Mouse (Mus musculus): ENCODE results near the gene Pxt1.
"Not testable (repeated sequence)": the region's sequence is repeated elsewhere in the genome, so short reads cannot be mapped to it uniquely, and the experiment has no call there.

Pxt1 gene

GRCm38 (mm10) chr17:28943740-28944139 is at the start of gene Pxt1:
Gene Pxt1, minus strand, starts transcription at chr17:28943840.
- DNase-seq = no peak

- not testable (repeated sequence) for DNase-seq
Measured at GRCm38 (mm10) chr17:28993004-28993403, 49.4 kb upstream of the Pxt1 start.

DNA sequence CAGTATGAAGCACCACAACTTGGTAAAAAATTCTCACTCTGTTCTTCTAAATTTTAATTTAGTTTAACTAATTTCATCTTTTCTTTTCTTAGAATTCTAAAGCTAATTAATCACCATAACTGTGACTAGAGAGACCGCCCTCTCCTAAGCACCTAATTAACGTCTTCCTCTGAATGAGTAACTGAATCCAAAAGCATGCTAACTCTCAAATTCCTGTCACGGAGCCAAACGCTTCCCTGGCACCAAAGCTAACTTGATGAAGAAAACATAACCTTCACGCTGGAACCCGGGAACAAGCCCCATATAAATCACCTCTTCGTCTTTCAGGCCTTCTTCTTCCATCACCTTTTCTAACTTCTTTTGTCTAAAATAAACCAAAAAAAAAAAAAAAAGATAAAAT is 48.5 kb upstream of the Pxt1 start:
- DNase-seq = peak; percentile 73

DNA sequence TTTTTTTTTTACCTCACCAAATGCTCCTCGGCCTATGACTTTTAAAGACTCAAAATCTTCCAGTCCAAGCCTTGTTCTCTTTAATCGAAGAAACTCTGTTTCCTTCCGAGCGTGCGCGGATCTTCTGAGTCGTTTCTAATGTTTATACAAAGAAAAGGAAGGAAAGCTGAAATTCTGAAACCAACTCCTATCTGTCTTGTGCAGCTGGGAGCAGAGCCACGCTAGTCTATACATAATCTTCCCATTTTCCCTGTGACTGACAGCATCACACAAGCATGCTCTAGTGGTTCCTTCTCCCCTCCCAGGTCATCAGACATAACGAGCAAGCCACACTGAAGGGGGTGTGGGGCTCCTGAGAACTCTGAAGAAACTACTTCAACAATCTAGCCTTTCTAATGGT is 47.6 kb upstream of the Pxt1 start:
- no peak for DNase-seq

DNA sequence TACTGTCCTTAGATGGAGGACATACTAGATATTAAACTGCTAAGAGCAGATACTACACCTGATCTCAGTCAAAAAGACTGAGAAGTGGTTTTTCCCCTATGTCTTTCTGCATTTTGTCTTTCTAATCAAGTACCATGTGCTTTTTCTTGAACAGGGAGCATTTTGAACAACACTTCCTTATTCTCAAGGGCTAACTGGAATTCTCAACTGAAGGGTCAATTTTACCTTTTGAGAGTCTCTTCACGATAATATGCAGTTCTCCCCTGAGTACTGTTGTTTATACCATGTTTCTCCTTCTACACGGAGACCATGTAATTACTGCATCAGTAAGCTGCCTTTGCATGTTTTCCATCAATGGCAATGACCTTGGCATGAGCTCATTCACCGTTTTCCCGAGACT is 46.4 kb upstream of the Pxt1 start:
- DNase-seq = no peak

GRCm38 (mm10) chr17:28988996-28989395 is 45.4 kb upstream of the Pxt1 start:
- no peak for DNase-seq

GRCm38 (mm10) chr17:28988291-28988690 is 44.7 kb upstream of the Pxt1 start:
- no peak for DNase-seq

DNA sequence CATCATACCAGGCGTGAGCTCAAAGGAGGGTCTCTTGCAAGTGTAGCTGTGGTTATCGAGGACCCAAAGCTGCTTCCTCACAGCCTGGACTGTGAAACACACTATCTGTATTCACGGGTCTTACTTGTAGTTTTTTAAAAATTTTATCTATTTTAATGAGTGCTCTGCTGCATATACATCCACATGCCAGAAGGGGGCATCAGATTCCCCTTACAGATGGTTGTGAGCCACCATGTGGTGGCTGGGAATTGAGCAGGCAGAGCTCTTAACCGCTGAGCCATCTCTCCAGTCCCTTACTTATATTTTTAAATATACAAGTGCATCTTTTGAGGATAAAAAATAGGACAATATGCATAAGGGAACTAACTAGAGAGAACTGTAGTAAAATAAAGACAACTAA is 44.1 kb upstream of the Pxt1 start:
- peak; percentile 61 for DNase-seq

GRCm38 (mm10) chr17:28986833-28987232 is 43.2 kb upstream of the Pxt1 start:
- DNase-seq = peak; percentile 48

- DNase-seq = no peak
Measured at GRCm38 (mm10) chr17:28984724-28985420, 41.2 kb upstream of the Pxt1 start.

DNA sequence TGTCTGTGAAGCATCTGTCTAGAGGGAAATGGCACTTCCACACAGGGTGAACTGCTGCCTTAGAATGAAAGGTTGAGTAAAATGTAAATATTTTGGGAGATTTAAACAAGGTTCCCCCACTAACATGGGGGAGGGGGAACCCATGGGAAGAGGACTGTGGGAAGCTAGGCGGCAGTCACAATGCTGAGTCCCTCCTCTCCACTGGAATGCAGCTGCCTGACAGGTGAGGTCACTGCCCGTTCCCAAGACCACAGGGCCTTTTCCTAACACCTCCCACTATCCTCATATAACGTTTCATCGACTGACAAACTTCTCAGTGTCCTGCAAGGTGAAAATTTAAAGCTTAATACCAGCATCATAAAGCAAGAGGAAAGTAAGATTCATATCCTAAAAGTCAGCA is 39.0 kb upstream of the Pxt1 start:
- DNase-seq = no peak

GRCm38 (mm10) chr17:28981081-28981480 is 37.4 kb upstream of the Pxt1 start:
- DNase-seq = no peak

DNA sequence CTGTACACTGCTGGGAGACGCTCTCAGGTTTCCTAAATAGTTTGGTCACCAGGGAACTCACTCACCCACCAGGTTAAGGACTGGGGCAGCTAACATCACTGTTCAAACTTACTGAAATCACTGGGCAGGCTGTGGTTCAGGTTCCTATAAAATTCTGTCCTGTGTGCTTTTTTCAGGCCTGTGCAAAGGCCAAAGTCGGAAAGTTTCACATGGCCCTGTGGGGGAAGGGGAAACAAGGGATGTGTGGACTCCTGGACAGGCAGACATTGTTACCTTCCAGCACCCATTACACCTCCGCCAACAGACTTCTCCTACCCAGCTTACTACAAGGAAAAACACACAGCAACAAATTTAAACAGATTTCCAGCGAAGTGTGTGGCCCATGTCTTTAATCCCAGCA is 35.5 kb upstream of the Pxt1 start:
- DNase-seq = no peak

GRCm38 (mm10) chr17:28970122-28970521 is 26.5 kb upstream of the Pxt1 start:
- DNase-seq = no peak

DNA sequence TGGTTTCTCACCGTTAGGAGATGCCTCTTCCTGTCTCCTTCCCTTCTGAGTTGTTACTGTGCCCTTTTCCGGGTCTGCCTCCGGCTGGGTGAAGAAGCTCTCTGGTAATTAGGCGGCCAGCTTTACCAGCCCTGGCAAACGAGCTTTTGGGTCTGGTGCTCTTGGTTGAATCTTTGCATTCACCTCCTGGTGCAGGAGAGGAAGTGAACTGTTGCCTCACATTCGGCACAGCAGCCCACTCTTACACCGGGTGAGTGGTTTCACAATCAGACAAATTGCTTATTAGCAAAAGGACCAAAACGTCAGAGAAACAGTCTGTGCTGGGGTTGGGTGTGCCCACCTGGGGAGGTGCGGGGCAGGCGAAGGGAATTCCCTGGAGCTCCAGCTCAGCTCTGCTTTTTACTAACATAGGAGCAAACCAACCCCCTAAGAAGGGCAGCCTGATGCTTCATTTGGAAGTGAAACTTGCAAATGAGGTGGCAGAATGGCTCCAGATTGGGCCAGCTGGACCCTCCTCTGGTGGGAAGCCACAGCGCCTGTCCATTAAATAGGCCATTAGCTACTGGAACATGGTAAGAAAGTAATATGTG is 23.5 kb upstream of the Pxt1 start:
- DNase-seq = no peak

DNA sequence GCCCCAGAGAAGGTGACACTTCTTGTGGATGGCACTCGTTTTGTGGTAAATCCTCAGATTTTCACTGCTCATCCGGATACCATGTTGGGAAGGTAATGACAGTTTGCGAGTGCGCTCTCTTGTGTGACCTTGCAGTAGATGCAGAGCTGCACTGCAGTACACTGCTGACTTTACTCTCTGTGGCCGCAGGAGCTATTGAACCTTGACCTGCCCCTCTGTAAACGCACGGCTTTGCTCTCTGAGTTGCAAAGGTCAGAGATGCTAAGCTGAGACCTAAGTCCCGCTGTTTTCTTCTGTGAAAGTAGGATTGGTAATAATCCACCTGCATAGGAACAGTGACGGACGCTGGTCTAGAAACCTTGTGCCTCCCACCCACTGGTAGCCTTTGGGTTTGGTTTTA is 18.0 kb upstream of the Pxt1 start:
- no peak for DNase-seq

- no peak for DNase-seq
Measured at GRCm38 (mm10) chr17:28960597-28960996, 17.0 kb upstream of the Pxt1 start.

DNA sequence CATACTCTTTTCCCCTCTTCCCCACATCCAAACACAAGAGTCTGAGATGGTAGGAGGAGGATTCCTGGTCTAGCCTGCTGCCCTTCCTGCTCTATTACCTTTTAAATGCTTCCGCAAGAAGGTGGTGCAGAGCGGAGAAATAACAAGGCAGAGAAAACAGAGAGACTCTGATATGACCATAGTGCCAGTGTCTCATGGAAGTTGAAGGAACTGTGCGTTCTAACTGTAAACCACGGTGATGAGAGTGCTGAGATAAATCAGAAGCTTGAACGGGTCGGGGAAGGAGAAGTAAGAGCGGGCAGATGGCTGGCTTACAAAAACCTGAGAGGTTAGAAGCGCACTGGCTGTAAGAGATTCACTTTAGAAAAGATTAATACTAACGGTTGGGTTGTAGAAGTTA is 10.8 kb upstream of the Pxt1 start:
- DNase-seq = no peak

DNA sequence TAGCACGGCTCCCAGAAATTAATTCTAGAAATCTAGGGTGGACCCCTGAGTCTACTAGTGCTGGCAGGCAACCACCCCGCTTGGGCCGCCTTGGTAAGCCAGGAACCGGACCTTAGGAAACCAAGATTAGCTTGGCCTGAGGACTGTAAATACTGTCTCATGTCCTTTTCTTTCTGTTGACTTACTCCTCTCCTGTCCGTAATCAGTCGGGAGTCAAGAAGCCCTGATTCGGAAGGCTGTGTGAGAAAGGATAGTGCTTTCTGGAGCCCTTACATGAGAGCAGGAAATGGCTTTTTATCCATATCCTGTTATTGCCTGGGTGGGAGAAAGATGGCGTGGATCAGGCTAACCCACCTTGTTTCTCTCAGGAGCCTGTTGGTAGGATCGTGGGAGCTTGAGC is 9.6 kb upstream of the Pxt1 start:
- peak; percentile 35 for DNase-seq

GRCm38 (mm10) chr17:28951831-28952799 is 8.5 kb upstream of the Pxt1 start, which contains the start of gene Kctd20:
Gene Kctd20, plus strand, starts transcription at chr17:28951950.
- peak; percentile 96 for DNase-seq

DNA sequence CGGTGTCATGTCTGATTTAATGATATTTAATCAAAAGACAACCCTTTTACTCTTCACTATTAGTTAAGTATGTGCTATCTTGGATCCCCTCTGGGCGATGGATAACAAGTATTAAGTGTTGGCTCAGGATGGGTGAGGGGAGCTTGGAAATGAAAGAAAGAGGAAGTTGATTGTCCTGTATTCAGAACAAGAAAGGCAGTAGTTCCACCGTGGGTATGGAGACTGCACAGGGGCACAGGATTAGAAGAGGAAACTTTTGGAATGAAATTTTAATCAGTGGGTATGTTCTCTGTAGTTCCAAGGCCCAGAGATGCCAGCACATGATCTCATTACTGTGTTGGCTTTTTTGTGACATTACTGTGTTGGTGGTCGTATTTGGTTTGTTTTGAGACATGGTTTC is 7.1 kb upstream of the Pxt1 start:
- no peak for DNase-seq

- DNase-seq = no peak
Measured at GRCm38 (mm10) chr17:28948661-28949060, 5.0 kb upstream of the Pxt1 start.

Measured in kidney, postnatal 10 days (tissue).